Mouse (Mus musculus): ENCODE measurements at regions not wholly inside any gene's neighbourhood (a gene's known extent, or its start where the extent isn't known, plus 50 kb on each side); places are given as distances from the start of the nearest gene placed in this dataset.

DNA sequence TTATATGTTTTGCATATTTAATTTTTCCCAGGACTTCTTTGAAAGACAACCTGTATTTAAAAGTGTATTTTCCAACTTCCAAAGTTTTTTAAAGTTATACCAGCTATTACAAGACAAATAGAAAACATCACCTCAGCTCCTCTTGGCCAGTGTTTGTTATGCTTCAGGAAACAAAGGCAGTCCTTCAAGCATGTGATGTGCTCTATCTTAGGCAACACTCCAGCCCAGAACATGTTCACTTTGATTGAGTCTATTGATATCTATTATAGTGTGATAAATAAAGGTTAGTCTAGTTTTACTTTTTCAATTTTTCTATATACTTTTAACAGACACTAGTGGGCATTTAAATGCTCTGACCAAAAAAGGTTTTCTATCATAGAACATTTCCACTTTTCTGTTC is 289.9 kb upstream of the Htr2a start:
- ATAC-seq: no peak
- Histone ChIP-seq H3K9ac (ENCODE audit: low read depth, low read length) (no peak overlapping the region), H3K36me3 (ENCODE audit: control insufficient read depth, insufficient read depth, low read length) (no peaks in the 10 kb centered on the region), H3K4me2 (ENCODE audit: low read length) (no peak overlapping the region), H3K9me3 (replicated peaks; ENCODE audit: control insufficient read depth, low read length, poor library complexity, severe bottlenecking) (no peaks in the 10 kb centered on the region), H3K27me3 (ENCODE audit: control insufficient read depth, insufficient read depth, low read depth, low read length) (no peaks in the 10 kb centered on the region), H3K4me1 (ENCODE audit: control insufficient read depth, insufficient read depth, low read length) (no peaks in the 10 kb centered on the region), H3K27ac (ENCODE audit: low read length) (no peak overlapping the region), H3K4me3 (ENCODE audit: low read depth, low read length) (no peak overlapping the region)

DNA sequence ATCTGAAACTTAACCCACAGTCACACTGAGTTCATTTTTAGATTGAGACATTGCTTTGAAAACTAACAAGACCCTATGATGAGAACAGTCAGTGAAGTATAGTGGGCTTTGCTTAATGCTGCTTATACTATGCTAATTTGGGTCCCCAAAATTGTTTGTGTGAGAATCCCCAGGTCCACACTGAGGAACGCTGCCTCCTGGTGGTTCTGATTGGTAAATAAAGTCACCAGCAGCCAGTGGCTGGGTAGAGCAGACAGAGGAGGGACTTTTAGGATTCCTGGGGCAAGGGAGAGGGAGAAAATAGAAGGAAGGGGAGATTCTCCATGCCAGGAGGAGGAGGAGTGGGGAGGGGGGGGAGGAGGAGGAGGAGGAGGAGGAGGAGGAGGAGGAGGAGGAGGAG is 288.4 kb upstream of the Htr2a start:
- no peak overlapping the region for H3K27ac ChIP-seq (ENCODE audit: low read length)
- H3K36me3 ChIP-seq (ENCODE audit: control insufficient read depth, insufficient read depth, low read length): no peaks in the 10 kb centered on the region
- H3K9me3 ChIP-seq (replicated peaks; ENCODE audit: control insufficient read depth, low read length, poor library complexity, severe bottlenecking): no peaks in the 10 kb centered on the region
- H3K4me3 ChIP-seq (ENCODE audit: low read depth, low read length): no peak overlapping the region
- no peaks in the 10 kb centered on the region for H3K27me3 ChIP-seq (ENCODE audit: control insufficient read depth, insufficient read depth, low read depth, low read length)
- H3K4me2 ChIP-seq (ENCODE audit: low read length): no peak overlapping the region
- no peak for ATAC-seq
- H3K4me1 ChIP-seq (ENCODE audit: control insufficient read depth, insufficient read depth, low read length): no peaks in the 10 kb centered on the region
- no peak overlapping the region for H3K9ac ChIP-seq (ENCODE audit: low read depth, low read length)
- WGBS: 31% methylated on average over 1 of the region's 1 CpGs

DNA sequence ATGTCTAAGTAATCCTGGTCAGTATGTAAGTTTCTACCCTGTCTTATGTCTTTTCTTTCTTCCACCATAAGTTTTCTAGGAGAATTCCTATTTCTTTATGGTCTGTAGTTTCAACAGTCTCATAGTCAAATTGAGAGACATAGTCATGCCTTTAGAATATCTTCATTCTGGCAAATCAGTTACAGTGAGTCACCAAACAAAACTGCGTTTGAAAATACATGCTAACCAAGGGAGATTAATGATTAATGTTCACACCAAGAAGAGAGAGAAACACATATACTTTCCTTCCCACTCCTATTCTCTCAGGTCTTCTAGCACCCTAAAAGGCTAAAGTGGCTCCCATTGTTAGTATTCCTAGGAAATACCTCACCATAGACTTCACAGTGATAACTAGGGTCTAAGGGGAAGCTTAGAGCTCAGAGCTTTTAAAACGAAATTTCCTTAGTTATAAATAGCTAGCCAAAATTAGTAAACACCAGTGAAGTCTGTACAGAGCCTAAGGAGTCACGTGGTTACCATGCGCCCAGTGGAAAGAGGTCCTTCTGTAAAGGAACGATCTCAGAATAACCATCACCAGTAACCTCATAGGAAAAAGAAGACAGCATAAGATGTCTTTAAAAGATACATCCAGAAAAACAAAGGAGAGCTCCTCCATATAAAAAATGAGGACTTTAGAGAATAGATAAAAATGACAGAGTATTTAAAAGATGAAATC is 281.8 kb upstream of the Htr2a start:
- WGBS: 83% methylated on average over 5 of the region's 5 CpGs
- no peaks in the 10 kb centered on the region for H3K36me3 ChIP-seq (ENCODE audit: control insufficient read depth, insufficient read depth, low read length)
- H3K4me2 ChIP-seq (ENCODE audit: low read length): no peak overlapping the region
- H3K9me3 ChIP-seq (replicated peaks; ENCODE audit: control insufficient read depth, low read length, poor library complexity, severe bottlenecking): no peaks in the 10 kb centered on the region
- no peaks in the 10 kb centered on the region for H3K4me1 ChIP-seq (ENCODE audit: control insufficient read depth, insufficient read depth, low read length)
- no peaks in the 10 kb centered on the region for H3K27me3 ChIP-seq (ENCODE audit: control insufficient read depth, insufficient read depth, low read depth, low read length)
- H3K9ac ChIP-seq (ENCODE audit: low read depth, low read length): no peak overlapping the region
- no peak for ATAC-seq
- H3K4me3 ChIP-seq (ENCODE audit: low read depth, low read length): no peak overlapping the region
- no peak overlapping the region for H3K27ac ChIP-seq (ENCODE audit: low read length)

DNA sequence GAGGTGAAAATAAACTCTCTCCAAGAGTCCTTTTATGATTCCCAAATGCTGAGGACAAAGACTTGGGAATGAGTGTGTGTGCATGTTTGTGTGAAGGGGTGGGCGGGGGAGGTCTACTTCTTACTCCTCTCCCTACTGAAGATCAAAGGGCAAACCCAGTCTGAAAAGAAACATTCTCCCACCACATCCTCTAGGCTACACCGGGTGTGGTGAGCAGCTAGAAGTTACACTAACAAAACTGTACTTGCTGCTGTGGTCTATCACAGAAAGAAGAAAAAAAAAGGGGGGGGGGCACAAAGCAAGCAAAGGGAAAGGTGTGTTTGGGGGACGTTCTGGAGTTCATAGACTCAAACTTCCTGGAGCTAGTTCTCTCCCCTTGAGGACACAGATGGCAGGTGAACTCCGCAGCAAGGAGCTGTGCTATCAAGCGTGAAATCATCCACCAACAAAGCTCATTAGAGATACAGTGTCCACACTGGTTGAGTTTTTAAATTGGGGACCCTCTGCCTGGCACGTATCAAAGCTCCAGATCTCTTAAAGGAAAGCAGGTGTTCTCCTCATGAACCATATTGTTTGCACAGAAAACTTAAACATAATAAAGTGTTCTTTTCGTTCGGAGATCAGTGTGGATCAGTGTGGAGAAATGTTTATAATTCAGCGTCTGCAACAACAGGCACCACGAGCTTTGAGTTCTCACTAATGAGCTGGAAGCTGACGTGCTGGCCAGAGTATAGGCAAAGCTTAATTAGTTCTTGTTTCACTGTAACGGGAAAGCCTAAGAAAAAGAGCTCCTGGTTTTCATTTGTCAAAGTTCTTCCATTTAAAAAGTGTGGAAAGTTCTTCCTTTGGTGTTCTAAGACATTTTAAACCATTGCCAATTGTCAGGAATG is 280.7 kb upstream of the Htr2a start:
- 36% methylated on average over 12 of the region's 12 CpGs for WGBS
- no peak overlapping the region for H3K4me3 ChIP-seq (ENCODE audit: low read depth, low read length)
- no peaks in the 10 kb centered on the region for H3K27me3 ChIP-seq (ENCODE audit: control insufficient read depth, insufficient read depth, low read depth, low read length)
- H3K36me3 ChIP-seq (ENCODE audit: control insufficient read depth, insufficient read depth, low read length): no peaks in the 10 kb centered on the region
- H3K4me1 ChIP-seq (ENCODE audit: control insufficient read depth, insufficient read depth, low read length): no peaks in the 10 kb centered on the region
- H3K4me2 ChIP-seq (ENCODE audit: low read length): no peak overlapping the region
- ATAC-seq: no peak
- H3K9ac ChIP-seq (ENCODE audit: low read depth, low read length): no peak overlapping the region
- no peak overlapping the region for H3K27ac ChIP-seq (ENCODE audit: low read length)
- H3K9me3 ChIP-seq (replicated peaks; ENCODE audit: control insufficient read depth, low read length, poor library complexity, severe bottlenecking): no peaks in the 10 kb centered on the region

GRCm38 (mm10) chr14:74384481-74384880 is 256.2 kb upstream of the Htr2a start:
- WGBS: 87% methylated on average over 7 of the region's 7 CpGs
- H3K9ac ChIP-seq (ENCODE audit: low read depth, low read length): no peak overlapping the region
- H3K9me3 ChIP-seq (replicated peaks; ENCODE audit: control insufficient read depth, low read length, poor library complexity, severe bottlenecking): no peaks in the 10 kb centered on the region
- no peaks in the 10 kb centered on the region for H3K27me3 ChIP-seq (ENCODE audit: control insufficient read depth, insufficient read depth, low read depth, low read length)
- H3K27ac ChIP-seq (ENCODE audit: low read length): no peak overlapping the region
- H3K36me3 ChIP-seq (ENCODE audit: control insufficient read depth, insufficient read depth, low read length): no peaks in the 10 kb centered on the region
- no peak for ATAC-seq
- no peak overlapping the region for H3K4me3 ChIP-seq (ENCODE audit: low read depth, low read length)
- H3K4me2 ChIP-seq (ENCODE audit: low read length): no peak overlapping the region
- no peaks in the 10 kb centered on the region for H3K4me1 ChIP-seq (ENCODE audit: control insufficient read depth, insufficient read depth, low read length)

DNA sequence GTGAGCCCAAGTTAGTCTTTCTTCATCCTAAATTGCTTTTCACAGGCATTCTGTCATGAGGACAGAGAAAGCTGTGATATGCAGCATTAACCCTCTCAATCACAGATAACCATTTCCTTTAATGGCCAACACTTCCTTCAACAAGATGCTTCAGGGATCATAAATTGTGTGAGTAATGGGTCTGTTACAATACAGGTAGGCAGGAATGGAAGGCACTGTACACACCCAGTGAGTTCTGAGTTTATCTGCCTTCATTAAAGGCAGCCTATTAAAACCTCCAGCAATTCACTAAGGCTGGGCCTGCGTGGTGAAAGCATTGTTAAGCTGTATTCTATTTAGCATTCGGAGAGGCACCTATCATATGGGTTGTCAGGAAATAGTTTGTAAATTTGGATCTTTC is 248.2 kb upstream of the Htr2a start:
- Histone ChIP-seq H3K4me3 (ENCODE audit: low read depth, low read length) (no peak overlapping the region), H3K9me3 (replicated peaks; ENCODE audit: control insufficient read depth, low read length, poor library complexity, severe bottlenecking) (no peaks in the 10 kb centered on the region), H3K4me2 (ENCODE audit: low read length) (no peak overlapping the region), H3K4me1 (ENCODE audit: control insufficient read depth, insufficient read depth, low read length) (no peaks in the 10 kb centered on the region), H3K36me3 (ENCODE audit: control insufficient read depth, insufficient read depth, low read length) (no peaks in the 10 kb centered on the region), H3K9ac (ENCODE audit: low read depth, low read length) (no peak overlapping the region), H3K27me3 (ENCODE audit: control insufficient read depth, insufficient read depth, low read depth, low read length) (no peaks in the 10 kb centered on the region), H3K27ac (ENCODE audit: low read length) (no peak overlapping the region)
- 82% methylated on average over 2 of the region's 2 CpGs for WGBS
- ATAC-seq: no peak

- no peak overlapping the region for H3K4me3 ChIP-seq (ENCODE audit: low read depth, low read length)
- no peak overlapping the region for H3K27ac ChIP-seq (ENCODE audit: low read length)
- 86% methylated on average over 3 of the region's 3 CpGs for WGBS
- no peaks in the 10 kb centered on the region for H3K9me3 ChIP-seq (replicated peaks; ENCODE audit: control insufficient read depth, low read length, poor library complexity, severe bottlenecking)
- H3K9ac ChIP-seq (ENCODE audit: low read depth, low read length): no peak overlapping the region
- no peaks in the 10 kb centered on the region for H3K27me3 ChIP-seq (ENCODE audit: control insufficient read depth, insufficient read depth, low read depth, low read length)
- H3K36me3 ChIP-seq (ENCODE audit: control insufficient read depth, insufficient read depth, low read length): no peaks in the 10 kb centered on the region
- no peak for ATAC-seq
- H3K4me2 ChIP-seq (ENCODE audit: low read length): no peak overlapping the region
- no peaks in the 10 kb centered on the region for H3K4me1 ChIP-seq (ENCODE audit: control insufficient read depth, insufficient read depth, low read length)
These were observed 243.4 kb upstream of the Htr2a start for GRCm38 (mm10) chr14:74397202-74397601.

GRCm38 (mm10) chr14:74409441-74409840 is 231.2 kb upstream of the Htr2a start:
- Histone ChIP-seq H3K4me1 (ENCODE audit: control insufficient read depth, insufficient read depth, low read length) (no peaks in the 10 kb centered on the region), H3K36me3 (ENCODE audit: control insufficient read depth, insufficient read depth, low read length) (no peaks in the 10 kb centered on the region), H3K4me3 (ENCODE audit: low read depth, low read length) (no peak overlapping the region), H3K4me2 (ENCODE audit: low read length) (no peak overlapping the region), H3K27ac (ENCODE audit: low read length) (no peak overlapping the region), H3K27me3 (ENCODE audit: control insufficient read depth, insufficient read depth, low read depth, low read length) (no peaks in the 10 kb centered on the region), H3K9ac (ENCODE audit: low read depth, low read length) (no peak overlapping the region), H3K9me3 (replicated peaks; ENCODE audit: control insufficient read depth, low read length, poor library complexity, severe bottlenecking) (no peaks in the 10 kb centered on the region)
- 66% methylated on average over 1 of the region's 1 CpGs for WGBS
- no peak for ATAC-seq

DNA sequence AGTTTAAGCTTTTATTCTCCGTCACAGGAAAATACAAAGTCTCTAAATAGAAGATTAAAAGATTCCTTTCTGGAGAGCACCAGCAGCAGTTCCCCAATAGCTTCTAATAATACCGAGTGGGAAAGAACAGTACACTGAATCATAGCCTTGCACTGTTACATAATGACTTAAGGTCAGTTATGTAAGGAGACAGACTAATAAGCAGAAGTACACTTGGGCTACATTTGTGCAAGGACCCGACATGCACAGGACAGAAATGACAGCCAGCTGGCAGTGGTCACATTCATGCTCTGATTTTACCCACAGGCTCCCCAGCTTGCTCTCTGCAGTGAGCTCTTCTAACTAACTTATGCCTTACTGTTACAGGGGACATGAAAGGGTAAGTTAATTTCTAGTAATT is 212.4 kb upstream of the Htr2a start:
- H3K4me3 ChIP-seq (ENCODE audit: low read depth, low read length): no peak overlapping the region
- H3K36me3 ChIP-seq (ENCODE audit: control insufficient read depth, insufficient read depth, low read length): no peaks in the 10 kb centered on the region
- H3K27ac ChIP-seq (ENCODE audit: low read length): no peak overlapping the region
- H3K27me3 ChIP-seq (ENCODE audit: control insufficient read depth, insufficient read depth, low read depth, low read length): no peaks in the 10 kb centered on the region
- H3K4me1 ChIP-seq (ENCODE audit: control insufficient read depth, insufficient read depth, low read length): no peaks in the 10 kb centered on the region
- no peak for ATAC-seq
- no peak overlapping the region for H3K4me2 ChIP-seq (ENCODE audit: low read length)
- no peak overlapping the region for H3K9ac ChIP-seq (ENCODE audit: low read depth, low read length)
- no peaks in the 10 kb centered on the region for H3K9me3 ChIP-seq (replicated peaks; ENCODE audit: control insufficient read depth, low read length, poor library complexity, severe bottlenecking)
- 55% methylated on average over 3 of the region's 3 CpGs for WGBS

Measured in midbrain, embryonic 16.5 days (tissue).